Mouse (Mus musculus) gastrocnemius, postnatal 25 days (tissue): ENCODE measurements around the gene Tmem184a. TPM values are rescaled to one million over a fixed set of nuclear protein-coding genes. Genes with fewer than 3 reads are reported as not detected.

Source experiments
- DNase-seq: peaks from one replicate; pipeline ENCODE4 v3.0.0; 2022
- microRNA-seq, 2 experiments: library from miRNA; unstranded; fragments of <30 nt; microRNA quantifications; one replicate each; pipeline ENCODE4 v1.2.0; 2021; ENCODE audit warnings: borderline replicate concordance in 2 of 2
- total RNA-seq, 2 experiments: library from RNA; stranded (reverse); gene quantifications; 1 replicate in 1 of 2; 2 replicates in 1 of 2; pipeline ENCODE4 v1.2.3; 2021

Tmem184a gene
- total RNA-seq, 2 experiments from 2014 or later = 0.80 to 0.87 TPM

DNA sequence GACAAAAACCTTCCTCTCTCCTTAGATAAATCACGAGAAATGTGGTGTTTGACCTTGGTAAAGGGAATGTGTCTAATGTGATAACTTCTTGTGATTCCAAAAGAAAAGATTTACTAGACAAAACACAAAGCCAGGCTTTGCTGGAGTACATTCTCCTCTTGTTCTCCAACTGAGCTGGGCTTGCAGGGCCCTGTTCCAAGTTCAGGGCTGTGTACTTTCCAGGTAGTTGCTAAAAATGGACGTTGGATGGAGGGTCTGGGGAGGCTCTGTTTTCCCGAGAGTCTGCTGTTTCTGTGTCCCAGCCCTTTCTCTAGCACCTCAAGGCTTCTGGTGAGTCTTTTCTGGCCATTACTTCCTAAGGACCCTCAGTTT lies 26.8 kb downstream of the Tmem184a start:
- DNase-seq = no peak

DNA sequence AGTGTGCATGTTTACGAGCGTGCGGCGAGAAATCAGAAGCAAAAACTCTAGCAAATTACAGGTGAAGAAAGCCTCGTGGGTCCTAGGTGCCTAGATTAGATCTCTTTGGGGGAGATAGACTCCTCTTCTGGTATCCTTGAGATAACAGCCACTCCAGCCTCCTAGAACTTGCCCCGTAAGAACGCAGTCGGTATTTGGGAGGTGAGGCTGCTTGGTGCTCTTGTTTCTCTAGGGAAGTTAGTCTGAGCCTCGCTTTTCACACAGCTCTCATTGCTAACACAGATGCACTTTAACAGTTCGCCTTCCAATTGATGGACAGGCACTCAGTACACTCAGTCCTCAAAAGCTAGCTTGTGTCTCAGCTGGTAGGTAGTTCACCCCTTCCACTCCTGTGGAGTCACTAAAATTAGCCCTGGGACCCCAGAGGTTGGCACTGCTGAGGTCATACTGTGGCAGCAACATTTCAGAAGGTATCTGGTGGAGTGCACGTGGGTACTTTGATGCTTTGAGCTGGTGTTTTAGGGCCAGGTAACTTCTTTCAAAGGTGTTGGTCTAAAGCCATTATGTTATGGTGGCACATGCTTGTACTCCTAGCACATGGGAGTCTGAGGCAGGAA lies 27.4 kb downstream of the Tmem184a start:
- no peak for DNase-seq

DNA sequence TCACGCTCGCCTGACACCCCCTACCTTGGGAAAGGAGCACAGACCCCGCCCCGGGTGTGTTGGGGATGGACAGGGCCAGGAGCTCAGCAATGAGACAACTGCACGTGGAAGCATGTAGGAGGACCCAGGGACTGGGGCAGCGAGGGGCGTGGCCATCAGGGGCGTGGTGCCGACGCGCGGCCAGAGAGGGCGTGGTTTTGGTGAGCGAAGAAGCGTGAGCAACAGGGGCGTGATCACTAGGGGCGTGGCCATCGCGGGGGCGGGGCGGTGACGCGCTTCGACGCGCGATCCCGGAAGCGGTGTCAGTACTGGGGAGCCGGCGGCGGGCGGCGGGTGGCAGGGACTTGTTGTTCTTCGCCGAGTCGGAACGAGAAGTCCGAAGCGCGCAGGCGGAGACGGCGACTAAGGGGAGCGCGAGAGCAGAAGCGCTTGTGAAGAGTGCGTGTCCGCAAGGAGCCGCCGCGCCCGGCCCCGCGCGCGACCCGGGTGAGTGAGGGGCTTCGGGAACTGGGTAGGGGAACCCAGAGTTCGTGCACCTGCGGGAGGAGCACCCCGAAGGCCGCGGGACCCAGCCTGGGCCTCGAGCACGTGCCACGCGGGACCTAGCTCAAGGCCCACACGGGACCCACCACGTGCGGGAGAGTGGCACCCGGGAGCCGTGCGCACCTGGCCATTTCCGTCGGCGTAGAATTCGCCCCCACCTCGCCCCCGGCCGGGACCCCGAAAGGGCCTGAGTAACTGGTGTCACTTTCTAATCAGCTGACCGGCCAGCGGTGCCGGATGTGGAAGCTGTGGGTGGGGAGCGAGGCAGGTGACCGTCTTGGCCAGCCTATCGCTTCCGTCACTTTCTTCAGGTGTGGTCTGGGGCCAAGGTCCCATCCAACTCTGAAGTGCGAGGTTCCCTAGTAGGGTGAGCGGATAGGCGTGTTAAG lies 28.2 kb downstream of the Tmem184a start, which contains the start of gene Mafk:
TSS of gene Mafk (plus strand) at position 287 of the 932 bp plus-strand sequence.
- DNase-seq = peak; percentile 97

DNA sequence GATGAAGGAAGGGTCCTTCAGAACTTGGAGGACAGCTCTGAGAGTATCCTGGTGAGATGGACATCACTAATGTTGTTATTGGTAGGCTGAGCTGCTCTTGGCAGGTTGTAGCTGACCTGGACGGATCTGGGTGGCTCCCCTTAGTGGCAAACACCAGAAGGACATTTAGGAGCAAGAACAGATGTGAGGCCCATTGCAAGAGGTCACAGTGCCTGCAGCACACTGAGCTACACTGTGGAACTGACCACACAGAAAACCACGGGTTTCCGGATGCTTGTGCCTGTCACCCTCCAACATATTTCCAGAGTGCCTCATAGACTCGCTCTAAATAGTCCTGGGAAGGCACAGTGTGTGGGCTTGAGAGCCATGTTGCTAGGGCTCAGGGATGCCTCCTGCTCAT lies 30.3 kb downstream of the Tmem184a start:
- DNase-seq = no peak

DNA sequence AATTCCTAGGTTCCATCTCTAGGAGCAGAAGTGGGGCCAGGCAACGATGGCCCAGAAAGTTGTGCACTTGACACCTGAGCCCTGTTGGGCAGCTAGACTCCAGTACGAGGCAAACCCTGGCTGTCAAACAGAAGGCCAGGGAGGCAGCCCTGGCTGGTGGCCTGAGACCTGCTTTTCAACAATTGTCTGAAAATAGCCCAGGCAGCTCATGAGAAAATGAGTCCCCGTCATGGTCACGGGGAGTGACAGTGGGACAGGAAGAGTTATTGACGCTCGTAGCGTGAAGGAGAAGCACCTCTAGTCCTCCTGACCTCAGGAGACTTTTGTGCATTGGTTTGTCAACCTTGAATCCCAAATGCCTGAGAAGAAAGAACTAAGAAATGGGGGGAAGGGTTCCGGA lies 38.3 kb downstream of the Tmem184a start:
- no peak for DNase-seq

DNA sequence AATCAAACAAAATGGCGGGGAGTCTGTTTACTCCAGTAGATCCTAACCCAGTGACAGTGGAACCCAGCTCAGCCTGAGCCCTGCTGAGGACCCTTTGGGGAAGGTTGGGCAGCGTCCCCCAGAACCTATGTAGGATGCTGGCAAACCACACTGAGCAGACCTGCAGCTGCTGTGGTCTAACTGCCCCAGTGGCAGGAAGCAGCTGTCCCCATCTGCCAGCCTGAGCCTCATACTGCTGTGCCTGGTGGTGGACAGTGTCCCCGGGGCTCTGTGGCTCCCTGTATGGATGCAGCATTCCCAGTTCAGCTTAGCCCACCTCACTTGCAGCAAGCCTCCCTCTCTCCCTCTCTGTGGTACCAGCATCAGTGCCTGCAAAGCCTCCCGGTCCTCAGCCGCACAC lies 42.8 kb downstream of the Tmem184a start:
- DNase-seq = no peak

DNA sequence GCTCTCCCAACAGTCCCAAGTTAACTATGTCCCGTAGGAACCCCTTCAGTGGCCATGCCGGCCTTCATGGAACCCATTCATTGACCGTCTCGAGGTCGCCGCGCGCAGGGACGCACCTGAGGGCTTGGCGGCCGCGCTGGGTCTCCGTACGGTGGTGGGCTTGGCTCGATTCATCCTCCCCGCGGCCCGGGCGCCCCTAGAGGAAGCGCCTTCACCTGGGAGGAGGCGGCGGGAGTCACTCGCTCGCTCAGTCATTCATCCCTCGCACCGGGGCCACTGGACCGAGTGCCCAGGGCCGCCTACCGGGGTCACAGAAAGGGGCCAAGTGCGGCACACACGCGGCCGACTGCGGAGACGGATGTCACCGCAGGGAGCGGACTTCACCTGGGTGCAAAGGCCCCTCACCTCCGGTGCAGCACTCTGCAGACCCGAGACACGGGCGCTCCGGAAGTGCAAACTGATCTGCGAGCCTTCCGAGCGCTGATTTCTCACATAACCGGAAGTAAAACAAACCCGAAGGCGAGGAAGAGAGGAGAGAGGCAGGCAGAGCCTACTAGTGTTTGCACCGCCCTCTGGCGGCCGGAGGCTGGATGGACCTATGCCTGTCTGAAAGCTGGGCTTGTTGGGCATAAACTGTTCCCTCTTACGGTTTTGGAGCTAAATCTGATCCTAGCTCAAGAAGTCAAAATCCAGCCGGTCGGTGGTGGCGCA lies 44.3 kb downstream of the Tmem184a start, which contains the start of gene Ints1:
TSS of gene Ints1 (minus strand) at position 459 of the 711 bp plus-strand sequence.
- peak; percentile 89 for DNase-seq

DNA sequence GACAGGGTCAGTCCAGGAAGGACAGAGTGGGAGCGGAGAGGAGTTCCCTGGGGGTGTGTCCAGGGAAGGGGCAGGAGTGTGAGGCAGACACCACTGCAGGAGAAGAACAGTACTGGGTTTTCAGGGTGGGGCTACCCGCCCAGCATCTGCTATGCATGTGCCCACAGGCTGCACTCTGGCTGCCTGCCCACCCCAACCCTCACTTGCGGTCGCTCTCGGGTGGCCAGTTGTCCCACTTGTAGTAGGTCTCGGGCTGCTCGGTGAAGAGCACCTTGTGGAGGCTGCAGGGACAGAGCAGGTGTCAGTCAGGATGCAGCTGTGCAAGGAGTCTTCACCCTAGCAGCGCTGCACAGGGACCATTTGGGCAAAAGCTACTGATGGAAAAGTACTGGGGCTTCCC lies 51.5 kb downstream of the Tmem184a start:
- no peak for DNase-seq

DNA sequence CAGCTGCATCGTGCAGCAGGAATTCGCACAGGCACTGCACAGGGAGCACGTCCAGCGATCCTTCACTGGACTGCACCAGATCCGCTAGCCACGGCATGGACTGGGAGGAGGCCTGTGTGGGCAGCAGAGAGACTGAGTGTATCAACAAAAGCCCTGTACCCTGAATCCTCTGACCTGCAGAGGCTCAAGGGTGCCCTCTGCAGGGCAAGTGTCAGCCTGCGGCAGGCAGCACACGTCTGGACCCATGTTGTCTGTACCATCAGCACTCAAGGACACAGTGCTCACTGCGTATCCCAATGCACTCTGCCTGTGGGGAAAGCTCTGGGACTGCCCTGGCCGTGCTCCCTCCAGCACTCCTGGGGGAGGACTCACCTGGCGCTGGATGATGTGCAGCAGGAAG lies 55.4 kb downstream of the Tmem184a start:
- DNase-seq = no peak

DNA sequence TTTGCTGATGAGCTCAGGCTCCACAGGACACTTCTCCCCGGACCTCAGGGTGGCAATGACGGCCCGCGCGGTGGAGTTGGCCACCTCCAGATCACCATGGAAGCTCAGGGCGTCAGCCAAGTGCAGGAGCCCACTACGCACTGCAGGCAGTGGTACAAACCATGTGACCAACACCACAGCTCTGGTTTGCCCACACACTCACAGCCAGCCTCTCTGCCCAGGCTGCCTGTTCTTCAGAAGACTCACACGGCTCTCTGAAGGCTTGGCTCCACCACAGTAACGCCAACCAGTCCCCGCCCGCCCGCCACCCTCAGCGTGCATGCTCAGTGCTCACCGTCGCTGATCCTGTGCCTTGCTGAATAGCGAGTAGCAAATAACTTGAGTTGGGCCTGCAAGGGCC lies 61.6 kb downstream of the Tmem184a start:
- DNase-seq = no peak

DNA sequence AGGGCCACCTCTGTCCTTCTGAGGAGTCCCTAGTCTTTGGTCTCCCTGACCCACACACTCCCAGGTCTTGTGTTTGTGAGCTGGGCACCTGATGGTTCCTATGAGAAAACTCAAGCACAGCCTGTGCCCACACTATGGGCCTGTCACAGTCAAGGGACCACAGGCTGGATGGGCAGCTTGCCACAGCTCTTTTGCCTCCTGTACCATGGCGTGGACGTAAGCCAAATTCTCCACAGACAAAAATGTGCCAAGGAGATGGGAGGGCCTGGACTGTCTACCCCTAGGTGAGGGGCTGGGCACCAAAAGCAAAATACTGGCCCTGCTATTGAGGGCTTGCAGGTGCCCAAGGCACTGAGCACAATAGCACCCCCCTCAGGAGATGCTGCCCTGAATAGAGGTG lies 63.1 kb downstream of the Tmem184a start:
- DNase-seq = no peak

DNA sequence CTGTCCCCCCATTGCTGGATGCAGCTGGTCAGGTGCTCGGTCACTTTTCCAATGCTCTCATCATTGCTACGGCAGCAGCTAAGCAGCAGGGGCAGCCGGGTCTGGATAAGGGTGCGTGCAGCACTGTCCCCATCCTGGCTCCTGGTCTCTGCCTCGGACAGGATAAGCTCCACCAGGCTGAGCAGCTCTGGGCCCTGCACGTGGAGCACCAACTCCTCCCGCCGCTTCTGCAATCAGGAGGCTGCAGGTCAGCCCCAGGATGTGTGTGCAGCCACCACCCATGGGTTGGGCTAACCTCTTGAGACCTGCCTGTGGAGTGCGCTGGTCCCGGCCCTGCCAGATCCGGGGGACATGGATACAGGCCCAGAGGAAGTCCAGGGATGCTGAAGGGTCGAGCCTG lies 63.6 kb downstream of the Tmem184a start:
- no peak for DNase-seq

DNA sequence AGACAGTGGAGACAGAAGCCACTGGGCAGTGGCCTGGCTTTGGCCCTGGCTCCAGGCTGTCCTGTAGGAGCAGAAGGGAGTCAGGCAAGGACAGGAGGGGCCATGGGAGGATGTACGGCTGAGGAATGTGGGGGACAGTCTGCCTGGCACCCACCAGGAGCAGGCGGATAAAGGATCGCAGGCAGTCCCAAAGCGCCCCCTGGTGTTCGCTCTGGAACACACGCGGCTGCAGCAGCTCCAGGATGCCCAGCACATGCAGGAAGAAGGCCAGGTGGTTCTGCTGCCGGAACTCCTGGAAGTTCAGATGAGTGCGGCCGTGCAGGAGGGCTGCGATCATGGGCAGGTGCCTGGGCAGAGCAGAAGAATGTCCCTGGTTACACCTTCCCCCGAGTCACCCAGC lies 65.0 kb downstream of the Tmem184a start:
- no peak for DNase-seq

Small RNAs within 50 kb of the gene (microRNA-seq; reads per million reads assigned to microRNA genes)
- gene Mir7037 = 0 reads per million in 2 experiments

Other genes starting within 250 kb of the Tmem184a start
- 1 to 10 TPM in 1 of 2 experiments, under 1 TPM in 1; 0.64 to 1.3 TPM for gene Micall2, start 83.6 kb downstream of the Tmem184a start, total RNA-seq
- gene Ints1, start 44.2 kb downstream of the Tmem184a start, total RNA-seq = 10 to 100 TPM; 25.6 to 32.1 TPM
- 10 to 100 TPM; 12.9 to 17.5 TPM for gene Mafk, start 28.4 kb downstream of the Tmem184a start, total RNA-seq
- not detected for gene Gm26938, start 6.5 kb upstream of the Tmem184a start, total RNA-seq
- 1 to 10 TPM; 7.4 to 9.2 TPM for gene Psmg3, start 7.0 kb upstream of the Tmem184a start, total RNA-seq
- gene Elfn1, start 88.0 kb upstream of the Tmem184a start, total RNA-seq = not detected